Mouse (Mus musculus): Measurements from ENCODE around the gene Tspan32. TPM values are rescaled to one million over a fixed set of nuclear protein-coding genes. Genes with fewer than 3 reads are reported as not detected.

Tspan32 gene
- total RNA-seq, 2 experiments from 2014 or later = 0.28 to 0.46 TPM

GRCm38 (mm10) chr7:143051316-143051715, 46.5 kb downstream of the Tspan32 start:
- intact Hi-C loops (cut with DNase I) = no loop called here
- DNase-seq = no peak

- intact Hi-C loops (cut with DNase I) = loop anchor here (1.0 kb wide), 1 partner anchor 44 kb away; no protein-coding TSS in a partner anchor
- DNase-seq = peak; percentile 95
These were observed 47.8 kb downstream of the Tspan32 start, which contains the start of gene Cd81 for GRCm38 (mm10) chr7:143052626-143053007. Cd81 (plus strand) TSS chr7:143052739.

GRCm38 (mm10) chr7:143053008-143053899, 48.4 kb downstream of the Tspan32 start:
- intact Hi-C loops (cut with DNase I) = loop anchor here (1.0 kb wide), 1 partner anchor 45 kb away; no protein-coding TSS in a partner anchor
- peak; percentile 77 to 85 for DNase-seq

- intact Hi-C loops (cut with DNase I) = loop anchor here (1.0 to 2.0 kb wide), 2 partner anchors 15 to 46 kb away; partner anchors contain the start of gene Tssc4
- peak in 1 of 2 experiments; percentile 40 for DNase-seq
These were observed 49.2 kb downstream of the Tspan32 start for GRCm38 (mm10) chr7:143053961-143054611.

- no peak for DNase-seq
- intact Hi-C loops (cut with DNase I) = loop anchor here (2.0 kb wide), 1 partner anchor 14 kb away; the partner anchor contains the start of gene Tssc4
These were observed 49.7 kb downstream of the Tspan32 start for GRCm38 (mm10) chr7:143054612-143054965.

- intact Hi-C loops (cut with DNase I) = loop anchor here (2.0 kb wide), 1 partner anchor 14 kb away; the partner anchor contains the start of gene Tssc4
- DNase-seq = no peak
These were observed 50.2 kb downstream of the Tspan32 start for GRCm38 (mm10) chr7:143055001-143055400.

- intact Hi-C loops (cut with DNase I) = loop anchor here (2.0 kb wide), 1 partner anchor 13 kb away; the partner anchor contains the start of gene Tssc4
- DNase-seq = peak; percentile 35 to 40
These were observed 50.8 kb downstream of the Tspan32 start for GRCm38 (mm10) chr7:143055499-143056186.

- intact Hi-C loops (cut with DNase I) = no loop called here
- DNase-seq = no peak
These were observed 52.2 kb downstream of the Tspan32 start for GRCm38 (mm10) chr7:143057023-143057422.

GRCm38 (mm10) chr7:143057667-143058220, 52.9 kb downstream of the Tspan32 start:
- peak; percentile 30 to 39 for DNase-seq
- intact Hi-C loops (cut with DNase I) = loop anchor here (2.0 kb wide), 1 partner anchor 15 kb away; no protein-coding TSS in a partner anchor

GRCm38 (mm10) chr7:143058221-143058697, 53.4 kb downstream of the Tspan32 start:
- intact Hi-C loops (cut with DNase I) = loop anchor here (2.0 kb wide), 1 partner anchor 15 kb away; no protein-coding TSS in a partner anchor

GRCm38 (mm10) chr7:143059202-143059870, 54.5 kb downstream of the Tspan32 start:
- intact Hi-C loops (cut with DNase I) = loop anchor here (2.0 kb wide), 1 partner anchor 17 kb away; no protein-coding TSS in a partner anchor
- DNase-seq = peak; percentile 64 to 66

More at GRCm38 (mm10) chr7:143058221-143058697, 53.4 kb downstream of the Tspan32 start:
- peak; percentile 33 to 49 for DNase-seq

- intact Hi-C loops (cut with DNase I) = no loop called here
- DNase-seq = no peak
These were observed 57.9 kb downstream of the Tspan32 start for GRCm38 (mm10) chr7:143062704-143063103.

- intact Hi-C loops (cut with DNase I) = no loop called here
These were observed 59.4 kb downstream of the Tspan32 start for GRCm38 (mm10) chr7:143064226-143064625.

GRCm38 (mm10) chr7:143065692-143066091, 60.8 kb downstream of the Tspan32 start:
- DNase-seq = no peak
- intact Hi-C loops (cut with DNase I) = no loop called here

More at GRCm38 (mm10) chr7:143064226-143064625, 59.4 kb downstream of the Tspan32 start:
- no peak for DNase-seq

- DNase-seq = no peak
- intact Hi-C loops (cut with DNase I) = no loop called here
These were observed 62.6 kb downstream of the Tspan32 start for GRCm38 (mm10) chr7:143067469-143067868.

GRCm38 (mm10) chr7:143067897-143068296, 63.1 kb downstream of the Tspan32 start:
- DNase-seq = no peak
- intact Hi-C loops (cut with DNase I) = loop anchor here (2.0 kb wide), 1 partner anchor 13 kb away; no protein-coding TSS in a partner anchor

- intact Hi-C loops (cut with DNase I) = loop anchor here (2.0 kb wide), 1 partner anchor 14 kb away; no protein-coding TSS in a partner anchor
- DNase-seq = peak in 1 of 2 experiments; percentile 33
These were observed 63.6 kb downstream of the Tspan32 start for GRCm38 (mm10) chr7:143068316-143068881.

- DNase-seq = peak; percentile 94 to 95
- intact Hi-C loops (cut with DNase I) = loop anchor here (1.0 to 2.0 kb wide), 2 partner anchors 14 to 61 kb away; no protein-coding TSS in a partner anchor
These were observed 64.2 kb downstream of the Tspan32 start, which contains the start of gene Tssc4 for GRCm38 (mm10) chr7:143068882-143069591. Tssc4 (plus strand) TSS chr7:143069249.
